Mouse (Mus musculus) adrenal gland, postnatal 25 days (tissue): ENCODE measurements at regions not wholly inside any gene's neighbourhood (a gene's known extent, or its start where the extent isn't known, plus 50 kb on each side); places are given as distances from the start of the nearest gene placed in this dataset.
A peak's percentile ranks its signal among the peaks of the same experiment; 100 is the strongest.

Source experiments
- DNase-seq: peaks from one replicate; pipeline ENCODE4 v3.0.0; 2021; ENCODE audit warnings: mixed read lengths

DNA sequence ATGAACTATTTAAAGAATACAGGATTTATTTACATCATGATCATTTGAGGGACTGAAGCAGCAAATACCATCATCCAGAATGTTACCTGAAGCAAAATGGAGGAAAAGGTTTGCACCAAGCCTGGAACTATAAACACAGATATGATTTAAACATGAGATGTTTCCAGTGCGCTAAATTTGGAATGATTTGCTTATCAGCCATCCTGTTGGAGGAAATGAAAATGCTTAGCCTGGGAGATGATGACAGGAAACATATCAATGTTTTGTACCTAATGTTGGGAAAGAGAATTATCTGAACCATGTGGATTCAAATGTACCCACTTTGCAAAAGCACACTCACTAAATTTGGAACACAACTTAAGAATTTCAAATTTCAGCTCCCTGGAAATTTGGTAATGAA, 149.3 kb downstream of the Adgra3 start:
- DNase-seq, result no peak

- no peak for DNase-seq
Observed at GRCm38 (mm10) chr5:49896106-49896505, 162.7 kb downstream of the Adgra3 start.

DNA sequence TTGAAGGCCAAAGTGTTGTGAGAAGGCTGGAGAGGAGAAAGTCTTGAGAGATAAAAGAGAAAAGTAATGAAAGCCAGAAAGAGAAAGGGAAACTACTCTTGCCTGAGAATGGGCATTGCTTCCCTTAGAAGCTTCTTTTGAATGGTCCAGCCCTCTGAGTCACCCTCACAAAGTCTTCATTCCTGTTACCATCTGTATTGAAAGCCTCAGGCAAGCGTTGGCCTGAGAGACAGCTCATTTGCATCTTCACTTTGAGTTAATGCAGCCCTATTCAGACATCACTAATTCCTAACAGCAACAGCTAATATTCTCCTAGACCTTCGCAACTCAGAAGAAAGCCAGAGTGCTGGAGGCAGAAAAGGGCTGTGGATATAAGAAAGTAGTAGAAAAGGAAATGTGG, 178.4 kb downstream of the Adgra3 start:
- no peak for DNase-seq

- DNase-seq, result no peak
Observed at GRCm38 (mm10) chr5:49876240-49876639, 182.6 kb downstream of the Adgra3 start.

- DNase-seq, result peak; percentile 2
Observed at GRCm38 (mm10) chr5:49857202-49857601, 201.6 kb downstream of the Adgra3 start.

- DNase-seq, result no peak
Observed at GRCm38 (mm10) chr5:49856036-49856435, 202.8 kb downstream of the Adgra3 start.

- no peak for DNase-seq
Observed at GRCm38 (mm10) chr5:49848680-49849079, 210.1 kb downstream of the Adgra3 start.

DNA sequence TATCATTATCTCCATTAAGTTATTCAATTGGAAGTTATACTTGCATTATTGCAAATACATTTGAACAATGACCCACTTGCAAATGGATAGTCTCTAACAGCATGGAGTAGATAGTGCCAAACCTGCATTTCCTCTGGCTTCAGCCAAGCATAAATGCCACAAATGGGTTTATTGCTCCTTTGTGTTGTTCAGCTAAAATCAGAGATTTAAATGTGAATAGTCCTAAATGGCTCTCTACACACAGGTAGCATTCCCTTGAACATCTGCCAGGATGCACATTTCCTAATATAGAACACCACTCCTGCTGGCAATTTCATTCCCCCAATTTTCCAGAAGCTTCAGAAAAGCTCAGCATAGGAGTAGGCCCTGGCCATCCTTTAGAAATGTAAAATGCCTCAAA, 210.6 kb downstream of the Adgra3 start:
- DNase-seq, result no peak

GRCm38 (mm10) chr5:49818832-49819231, 240.0 kb downstream of the Adgra3 start:
- no peak for DNase-seq

DNA sequence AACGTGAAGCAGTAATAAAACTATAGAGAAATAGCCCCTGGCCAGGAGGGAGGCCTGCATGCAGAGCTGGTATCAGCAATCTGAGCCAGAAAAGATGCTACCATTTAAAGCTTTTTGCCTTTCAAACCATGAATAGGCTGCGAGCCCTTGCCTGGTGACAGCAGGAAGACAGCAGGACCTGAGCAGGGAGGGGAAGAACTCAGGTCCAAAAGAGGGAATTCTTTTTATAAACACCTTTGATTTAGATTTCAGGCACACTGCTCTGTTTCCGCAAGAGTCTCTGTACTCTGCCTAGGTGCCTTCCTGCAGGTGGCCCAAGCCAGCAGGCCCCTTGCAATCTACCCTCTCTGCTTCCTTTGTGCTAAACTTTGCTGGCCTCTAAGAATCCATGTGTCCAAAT, 242.1 kb downstream of the Adgra3 start:
- no peak for DNase-seq

DNA sequence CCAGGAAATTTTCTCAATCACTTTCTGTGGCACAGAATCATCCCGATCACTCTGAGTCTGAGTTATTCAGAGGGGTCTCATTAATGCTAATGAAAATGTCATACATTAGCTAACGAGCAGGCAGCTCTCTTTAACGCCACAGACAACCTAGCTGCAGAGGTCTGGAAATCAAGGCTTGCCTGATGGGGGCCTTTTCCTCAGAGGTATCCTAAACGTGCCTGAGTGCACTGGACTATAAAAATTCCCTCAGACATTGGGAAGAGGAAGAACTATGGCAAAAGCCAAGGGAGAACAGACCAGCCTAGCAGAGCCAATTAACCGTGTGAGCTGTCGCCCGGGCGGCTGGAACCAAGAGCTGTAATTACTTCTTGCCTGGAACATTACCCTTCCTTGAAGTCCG, 245.5 kb downstream of the Adgra3 start:
- no peak for DNase-seq

GRCm38 (mm10) chr5:49788494-49789160, 263.9 kb upstream of the Kcnip4 start:
- DNase-seq, result peak; percentile 1

- no peak for DNase-seq
Observed at GRCm38 (mm10) chr5:49783728-49784127, 259.0 kb upstream of the Kcnip4 start.

DNA sequence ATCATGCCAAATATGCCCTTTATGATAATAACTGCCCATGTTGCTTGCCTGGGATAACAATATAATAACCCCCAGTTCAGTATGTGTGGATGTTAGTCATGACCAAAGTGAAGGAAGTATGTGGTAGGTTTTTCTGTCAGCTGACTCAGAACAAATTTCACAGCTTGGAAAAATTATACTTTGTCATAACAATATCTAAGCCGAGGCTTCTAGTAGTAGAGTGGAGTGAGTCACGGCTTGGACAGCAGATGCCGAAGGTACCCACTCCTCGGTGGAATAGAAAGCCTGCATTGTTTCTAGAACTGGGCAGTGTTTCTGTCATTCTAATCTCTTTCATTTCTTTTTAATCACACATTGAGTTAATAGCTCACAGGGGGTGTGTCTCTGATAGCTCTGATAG, 236.3 kb upstream of the Kcnip4 start:
- DNase-seq, result no peak

DNA sequence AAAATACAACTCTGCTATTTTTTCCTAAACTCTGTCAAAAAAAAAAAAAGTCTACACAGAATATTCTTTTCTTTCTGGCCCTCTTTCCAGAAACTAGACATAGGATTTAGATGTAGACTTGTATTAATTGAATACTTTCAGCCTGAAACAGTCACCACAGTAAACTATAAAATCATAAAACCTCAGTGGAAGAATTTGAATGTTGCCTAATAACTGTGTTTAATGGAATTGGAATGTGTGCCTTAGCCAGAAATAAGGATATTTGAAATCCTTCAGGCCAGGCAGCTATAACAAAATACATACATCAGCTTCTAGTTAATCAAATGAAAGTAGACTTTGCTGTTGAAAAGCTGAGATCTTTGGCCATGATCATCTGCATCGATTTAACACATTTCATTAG, 230.8 kb upstream of the Kcnip4 start:
- DNase-seq, result no peak

DNA sequence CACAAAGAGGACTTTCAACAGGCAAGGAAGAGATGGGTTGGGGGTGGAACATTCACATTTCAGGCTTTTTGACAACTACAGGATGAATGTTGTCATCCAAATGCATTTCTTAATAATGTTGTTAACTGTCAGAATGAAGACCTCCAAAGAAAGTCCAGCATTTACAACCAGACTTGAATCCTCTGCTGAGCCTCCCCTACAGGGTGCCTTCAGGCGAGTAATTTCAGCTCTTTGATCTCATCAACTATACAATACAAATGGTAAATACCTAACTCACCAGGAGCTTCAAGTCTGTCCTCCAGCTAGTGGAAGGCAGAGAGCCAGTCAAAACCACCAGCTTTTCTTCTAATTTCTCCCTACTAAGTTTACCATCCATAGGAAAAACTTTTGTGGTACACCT, 187.9 kb upstream of the Kcnip4 start:
- DNase-seq, result no peak

- DNase-seq, result no peak
Observed at GRCm38 (mm10) chr5:49682156-49682555, 157.4 kb upstream of the Kcnip4 start.

DNA sequence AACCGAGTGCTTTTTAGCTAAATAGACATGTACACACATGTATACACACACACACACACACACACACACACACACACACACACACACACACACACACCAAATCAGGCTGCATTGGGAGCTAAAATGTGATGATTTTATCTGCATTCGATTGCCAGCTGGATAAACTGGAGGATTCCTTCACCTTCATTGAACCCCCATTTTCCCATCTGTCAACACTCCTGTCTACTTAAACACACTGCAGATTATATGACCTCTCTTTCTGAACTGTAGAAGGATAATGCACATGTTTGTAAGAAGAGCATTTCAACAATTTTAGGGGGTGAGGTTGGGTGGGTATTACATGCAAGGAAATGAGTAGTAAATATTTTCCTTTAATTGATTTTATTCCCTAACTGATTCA, 156.8 kb upstream of the Kcnip4 start:
- no peak for DNase-seq

- DNase-seq, result no peak
Observed at GRCm38 (mm10) chr5:49675885-49676284, 151.2 kb upstream of the Kcnip4 start.

DNA sequence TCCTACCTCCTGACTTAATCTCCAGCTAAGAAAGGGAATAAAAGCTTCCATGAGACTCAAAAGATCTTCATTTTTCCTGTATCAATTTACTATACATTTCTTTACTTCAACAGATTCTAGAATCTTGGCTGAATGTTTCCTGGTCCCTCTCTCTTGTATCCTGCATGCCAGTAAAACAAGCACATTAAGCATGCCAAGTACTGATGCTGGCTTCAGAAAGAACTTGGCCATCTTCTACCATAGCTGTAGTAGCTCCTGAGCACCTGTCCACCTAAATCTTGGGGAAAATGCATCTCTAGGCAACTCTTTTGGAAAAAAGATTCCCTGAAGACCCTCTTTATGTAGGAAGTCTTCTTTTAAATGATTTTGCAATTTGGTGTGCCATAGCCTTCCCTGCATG, 140.5 kb upstream of the Kcnip4 start:
- DNase-seq, result no peak

DNA sequence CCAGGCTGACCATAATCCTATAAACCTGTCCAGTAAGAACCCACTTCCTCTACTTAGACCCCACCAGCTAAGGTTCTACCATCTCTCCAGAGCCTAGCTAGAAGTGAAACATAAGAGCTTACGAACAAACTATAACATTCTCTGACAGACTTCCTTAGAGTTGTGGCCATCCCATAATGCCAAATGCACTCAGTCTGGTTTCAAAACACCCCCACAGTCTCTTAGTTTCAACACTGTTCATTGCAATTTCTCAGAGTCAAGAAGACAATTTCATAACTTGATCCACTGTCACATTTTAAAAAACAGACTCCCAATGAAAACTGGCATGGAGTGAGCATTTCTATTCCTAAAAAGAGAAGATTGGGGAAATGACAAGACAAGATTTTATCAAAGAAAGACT, 139.2 kb upstream of the Kcnip4 start:
- no peak for DNase-seq

DNA sequence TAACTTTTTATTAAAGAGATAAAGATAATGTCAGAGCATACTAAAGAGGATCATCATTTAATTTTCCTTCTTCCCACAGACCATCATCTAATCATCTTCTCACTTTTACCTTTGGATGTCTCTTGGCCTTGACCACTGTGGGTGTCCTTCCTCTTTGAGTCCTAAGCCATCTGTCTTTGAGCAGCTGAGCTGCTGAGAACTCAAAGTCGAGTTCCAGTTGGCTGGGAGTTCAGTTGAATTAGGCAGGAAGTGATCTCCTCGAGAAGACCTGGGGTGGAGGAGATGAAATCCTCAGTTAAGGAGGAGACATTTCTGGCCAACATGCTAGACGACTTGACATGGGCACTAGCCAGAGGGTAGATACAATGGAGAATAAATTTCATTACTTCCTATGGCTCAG, 137.4 kb upstream of the Kcnip4 start:
- no peak for DNase-seq

DNA sequence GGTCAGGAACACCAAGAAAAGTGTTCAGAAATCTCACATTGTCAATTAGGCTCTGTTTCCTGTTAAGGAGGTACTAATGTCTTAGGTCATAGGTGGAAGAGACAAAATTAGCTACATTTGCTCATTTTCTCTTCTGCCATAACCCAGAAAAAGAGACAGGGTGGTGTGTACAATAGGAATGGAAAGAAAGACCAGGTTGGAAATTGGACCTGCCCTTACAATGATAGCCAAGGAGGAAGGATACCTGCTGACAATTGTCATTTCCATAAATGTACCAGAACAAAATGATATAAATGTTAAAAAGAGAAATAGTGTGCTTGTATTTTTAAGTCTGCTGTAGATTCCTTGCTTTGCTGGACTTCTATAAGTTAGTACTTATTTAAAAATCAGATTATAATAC, 135.9 kb upstream of the Kcnip4 start:
- DNase-seq, result no peak

- no peak for DNase-seq
Observed at GRCm38 (mm10) chr5:49650953-49651352, 126.2 kb upstream of the Kcnip4 start.

GRCm38 (mm10) chr5:49645781-49646180, 121.1 kb upstream of the Kcnip4 start:
- no peak for DNase-seq
